In the genomic region with DNA sequence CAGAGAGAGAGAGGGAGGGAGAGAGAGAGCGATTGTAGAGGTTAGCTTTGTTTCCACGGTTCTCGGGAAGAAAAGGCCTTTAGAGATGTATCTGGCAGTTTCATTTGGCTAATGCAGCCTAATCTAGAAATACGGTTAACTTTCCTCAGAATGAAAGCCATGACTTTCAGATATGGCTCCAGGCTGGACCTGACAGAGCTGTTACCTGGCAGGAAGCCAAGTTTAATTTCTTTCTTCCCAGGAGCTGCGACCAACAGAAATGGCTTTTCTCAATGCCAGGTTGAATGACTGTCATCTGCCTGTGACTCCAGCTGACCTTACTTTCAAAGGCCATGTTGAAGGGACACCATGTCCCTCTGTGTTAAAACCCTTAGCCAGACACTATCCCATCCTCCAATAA, we compare ENCODE assay signal across 17 mouse cellular contexts.
DNase-seq lines count a peak whose midpoint lies in the region; ATAC-seq lines count a peak whose summit lies in the region.
"Had no signal": no experiment of that assay in that cellular context is flagged by ENCODE, and none has a peak within 500 bp of the region (broad histone marks: within the 10 kb centered on the region; RNA-seq: fewer than 3 reads in every experiment).

No protein-coding gene starts in this region.

- peaks cover 5% of the 10 kb centered on the region; the same call in 1 of the 2 replicates for H3K9me3 ChIP-seq in heart, embryonic 12.5 days (replicated peaks)
- H3K9me3 ChIP-seq in midbrain, embryonic 14.5 days (ENCODE audit: control insufficient read depth, low read length) = no peaks in the 10 kb centered on the region
- no peaks in the 10 kb centered on the region; the same call in 1 of the 2 replicates for H3K9me3 ChIP-seq in midbrain, embryonic 11.5 days (ENCODE audit: control insufficient read depth, low read length)
- no peaks in the 10 kb centered on the region for H3K9me3 ChIP-seq in neural tube, embryonic 15.5 days (replicated peaks)
- H3K9me3 ChIP-seq: limb, embryonic 15.5 days had no signal

- H3K27ac ChIP-seq in heart, embryonic 12.5 days (ENCODE audit: poor library complexity, severe bottlenecking) = peak overlapping the region; percentile 60; the same call in 1 of the 2 replicates
- H3K27ac ChIP-seq in midbrain, embryonic 14.5 days (replicated peaks; ENCODE audit: low read depth, low read length) = peak overlapping the region; percentile 28; the same call in 1 of the 2 replicates
- no peak overlapping the region for H3K27ac ChIP-seq in midbrain, embryonic 11.5 days (ENCODE audit: low read depth, low read length)
- peak overlapping the region; percentile 65; the same call in 1 of the 2 replicates for H3K27ac ChIP-seq in neural tube, embryonic 15.5 days (replicated peaks)
- H3K27ac ChIP-seq: heart, adult 2 months; kidney, postnatal 0 days; limb, embryonic 15.5 days; stomach, postnatal 0 days had no signal

- H3K4me3 ChIP-seq in heart, embryonic 12.5 days = no peak overlapping the region
- H3K4me3 ChIP-seq in midbrain, embryonic 14.5 days (replicated peaks; ENCODE audit: low read depth, low read length) = no peak overlapping the region
- no peak overlapping the region for H3K4me3 ChIP-seq in midbrain, embryonic 11.5 days (ENCODE audit: low read depth, low read length)
- no peak overlapping the region for H3K4me3 ChIP-seq in neural tube, embryonic 15.5 days (replicated peaks)
- H3K4me3 ChIP-seq: erythroblast, embryonic 14.5 days; heart, adult 2 months; limb, embryonic 15.5 days; myocyte had no signal

- H3K9ac ChIP-seq in heart, embryonic 12.5 days = no peak overlapping the region
- H3K9ac ChIP-seq in midbrain, embryonic 14.5 days (replicated peaks; ENCODE audit: low read length) = no peak overlapping the region
- no peak overlapping the region for H3K9ac ChIP-seq in midbrain, embryonic 11.5 days (ENCODE audit: low read length)
- no peak overlapping the region for H3K9ac ChIP-seq in neural tube, embryonic 15.5 days (replicated peaks)
- H3K9ac ChIP-seq: limb, embryonic 15.5 days had no signal

- H3K36me3 ChIP-seq in heart, embryonic 12.5 days = peaks cover 11% of the 10 kb centered on the region; the same call in 1 of the 2 replicates
- no peaks in the 10 kb centered on the region for H3K36me3 ChIP-seq in midbrain, embryonic 14.5 days (ENCODE audit: control insufficient read depth, insufficient read depth, low read length)
- H3K36me3 ChIP-seq in midbrain, embryonic 11.5 days (ENCODE audit: control insufficient read depth, insufficient read depth, low read length) = no peaks in the 10 kb centered on the region
- no peaks in the 10 kb centered on the region for H3K36me3 ChIP-seq in neural tube, embryonic 15.5 days
- H3K36me3 ChIP-seq: limb, embryonic 15.5 days had no signal

- 0 out of 2 replicates have a peak, but pooled peaks have one; percentile 15 for ATAC-seq in cerebellum, adult (ENCODE audit: insufficient number of reproducible peaks, low FRiP score, low TSS enrichment)
- no peak for ATAC-seq in heart, embryonic 12.5 days (ENCODE audit: insufficient number of reproducible peaks, low FRiP score)
- no peak for ATAC-seq in midbrain, embryonic 14.5 days (ENCODE audit: low FRiP score, low TSS enrichment)
- no peak for ATAC-seq in midbrain, embryonic 11.5 days (ENCODE audit: low FRiP score)
- ATAC-seq in neural tube, embryonic 15.5 days (ENCODE audit: low FRiP score) = no peak

- peaks cover 32% of the 10 kb centered on the region for H3K4me1 ChIP-seq in heart, embryonic 12.5 days (replicated peaks)
- H3K4me1 ChIP-seq in midbrain, embryonic 14.5 days (ENCODE audit: control insufficient read depth, insufficient read depth, low read length) = peaks cover 9% of the 10 kb centered on the region; the same call in 1 of the 2 replicates
- H3K4me1 ChIP-seq in midbrain, embryonic 11.5 days (ENCODE audit: control insufficient read depth, insufficient read depth, low read length) = peaks cover 7% of the 10 kb centered on the region; the same call in 1 of the 2 replicates
- H3K4me1 ChIP-seq in neural tube, embryonic 15.5 days = peaks cover 18% of the 10 kb centered on the region

- no peaks in the 10 kb centered on the region for H3K27me3 ChIP-seq in heart, embryonic 12.5 days (replicated peaks)
- H3K27me3 ChIP-seq in midbrain, embryonic 14.5 days (ENCODE audit: control insufficient read depth, insufficient read depth, low read length) = no peaks in the 10 kb centered on the region
- no peaks in the 10 kb centered on the region for H3K27me3 ChIP-seq in midbrain, embryonic 11.5 days (ENCODE audit: control insufficient read depth, insufficient read depth, low read length)
- no peaks in the 10 kb centered on the region for H3K27me3 ChIP-seq in neural tube, embryonic 15.5 days (replicated peaks)
- H3K27me3 ChIP-seq: limb, embryonic 15.5 days had no signal

- DNase-seq in cerebellum, adult 8-10 months = no peak
- no peak for DNase-seq in heart, adult 18-20 months
- peak; percentile 76 for DNase-seq in midbrain, embryonic 14.5 days
- DNase-seq in midbrain, embryonic 11.5 days (ENCODE audit: low spot score, missing footprints) = no peak
- no peak for DNase-seq in right cerebral cortex, postnatal 10 days (ENCODE audit: low spot score in 2 of 2)
- DNase-seq: heart, adult 2 months; lung, adult 2 months; spleen, adult 18-20 months; thymus, postnatal 4 days had no signal

- 23% methylated on average over 5 of the region's 5 CpGs for WGBS in heart, embryonic 12.5 days
- WGBS in midbrain, embryonic 14.5 days = 24% methylated on average over 5 of the region's 5 CpGs
- 68% methylated on average over 5 of the region's 5 CpGs for WGBS in midbrain, embryonic 11.5 days
- 23% methylated on average over 5 of the region's 5 CpGs for WGBS in neural tube, embryonic 15.5 days

- H3K4me2 ChIP-seq in heart, embryonic 12.5 days = no peak overlapping the region
- no peak overlapping the region for H3K4me2 ChIP-seq in midbrain, embryonic 14.5 days (ENCODE audit: low read length)
- no peak overlapping the region for H3K4me2 ChIP-seq in midbrain, embryonic 11.5 days
- no peak overlapping the region for H3K4me2 ChIP-seq in neural tube, embryonic 15.5 days
- H3K4me2 ChIP-seq: limb, embryonic 15.5 days had no signal
